Mouse (Mus musculus): ENCODE data around the gene Dync2li1.

DNA sequence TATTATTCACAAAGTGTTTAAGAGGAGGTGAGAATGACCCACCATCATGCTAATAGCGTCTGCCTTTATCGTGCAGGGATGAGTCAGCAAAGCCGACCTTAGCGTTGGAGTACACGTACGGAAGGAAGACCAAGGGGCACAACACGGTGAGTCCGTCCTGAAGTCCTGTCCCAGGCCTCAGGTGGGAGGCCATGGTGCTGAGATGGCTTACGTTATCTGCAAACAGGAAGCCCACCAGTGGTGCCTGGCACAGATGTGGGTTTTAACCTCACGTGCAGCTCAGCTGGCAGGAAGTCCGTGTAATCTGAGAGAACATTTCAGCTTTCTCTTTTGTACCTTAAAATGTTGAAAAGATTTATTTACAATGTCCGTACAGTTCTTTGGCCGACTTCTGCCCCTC, 7.1 kb downstream of the Dync2li1 start:
- TF ChIP-seq POLR2A (IDR thresholded peaks at IDR 0.05; ENCODE audit: low read depth, low read length) (no peak), CTCF (IDR thresholded peaks at IDR 0.05; ENCODE audit: extremely low read depth, insufficient read depth, insufficient read length, insufficient replicate concordance) (no peak)
